Mouse (Mus musculus): Measurements from ENCODE around the gene Akr1b8. TPM values are rescaled to one million over a fixed set of nuclear protein-coding genes. Genes with fewer than 3 reads are reported as not detected.

The Akr1b8 gene
- polyA plus RNA-seq, 1 experiment from 2014 or later = 6.6 TPM

- no peak overlapping the region for H3K9ac ChIP-seq (ENCODE audit: low read length)
- H3K27ac ChIP-seq (ENCODE audit: low read depth) = no peak overlapping the region
- H3K9me3 ChIP-seq (ENCODE audit: control insufficient read depth, low read length) = no peaks in the 10 kb centered on the region
- 58% methylated on average over 8 of the region's 8 CpGs for WGBS
- H3K27me3 ChIP-seq (replicated peaks; ENCODE audit: control insufficient read depth, insufficient read depth, low read length) = no peaks in the 10 kb centered on the region
- DNase-seq (ENCODE audit: low spot score) (no peak), ATAC-seq (replicated peaks; ENCODE audit: low FRiP score, low TSS enrichment, low read depth) (no peak)
- H3K36me3 ChIP-seq (ENCODE audit: control insufficient read depth, insufficient read depth, low read length) = no peaks in the 10 kb centered on the region
- 0 out of 2 replicates have a peak, but pooled peaks cover 8% of the 10 kb centered on the region for H3K4me1 ChIP-seq (replicated peaks; ENCODE audit: control insufficient read depth, insufficient read depth, low read length)
- peak overlapping the region; percentile 50 for H3K4me2 ChIP-seq (ENCODE audit: low read length)
- H3K4me3 ChIP-seq (ENCODE audit: low read depth, low read length) = peak overlapping the region; percentile 15; the same call in 1 of the 2 replicates
Observed at GRCm38 (mm10) chr6:34354354-34355348, 732 bp downstream of the Akr1b8 start.

GRCm38 (mm10) chr6:34355349-34355747, 1.4 kb downstream of the Akr1b8 start:
- ATAC-seq (replicated peaks; ENCODE audit: low FRiP score, low TSS enrichment, low read depth) = no peak

GRCm38 (mm10) chr6:34355841-34356240, 1.9 kb downstream of the Akr1b8 start:
- no peak overlapping the region for H3K9ac ChIP-seq (ENCODE audit: low read length)
- 0 out of 2 replicates have a peak, but pooled peaks cover 8% of the 10 kb centered on the region for H3K4me1 ChIP-seq (replicated peaks; ENCODE audit: control insufficient read depth, insufficient read depth, low read length)
- no peaks in the 10 kb centered on the region for H3K36me3 ChIP-seq (ENCODE audit: control insufficient read depth, insufficient read depth, low read length)
- H3K27ac ChIP-seq (ENCODE audit: low read depth) = no peak overlapping the region
- no peaks in the 10 kb centered on the region for H3K9me3 ChIP-seq (ENCODE audit: control insufficient read depth, low read length)
- 80% methylated on average over 9 of the region's 9 CpGs for WGBS
- DNase-seq (ENCODE audit: low spot score) = no peak
- H3K27me3 ChIP-seq (replicated peaks; ENCODE audit: control insufficient read depth, insufficient read depth, low read length) = no peaks in the 10 kb centered on the region
- no peak overlapping the region for H3K4me2 ChIP-seq (ENCODE audit: low read length)
- no peak for ATAC-seq (replicated peaks; ENCODE audit: low FRiP score, low TSS enrichment, low read depth)
- H3K4me3 ChIP-seq (ENCODE audit: low read depth, low read length) = no peak overlapping the region

More at GRCm38 (mm10) chr6:34355349-34355747, 1.4 kb downstream of the Akr1b8 start:
- Histone ChIP-seq H3K4me3 (ENCODE audit: low read depth, low read length) (no peak overlapping the region), H3K4me2 (ENCODE audit: low read length) (no peak overlapping the region), H3K27me3 (replicated peaks; ENCODE audit: control insufficient read depth, insufficient read depth, low read length) (no peaks in the 10 kb centered on the region), H3K27ac (ENCODE audit: low read depth) (no peak overlapping the region), H3K9ac (ENCODE audit: low read length) (no peak overlapping the region), H3K4me1 (replicated peaks; ENCODE audit: control insufficient read depth, insufficient read depth, low read length) (0 out of 2 replicates have a peak, but pooled peaks cover 8% of the 10 kb centered on the region), H3K9me3 (ENCODE audit: control insufficient read depth, low read length) (no peaks in the 10 kb centered on the region), H3K36me3 (ENCODE audit: control insufficient read depth, insufficient read depth, low read length) (no peaks in the 10 kb centered on the region)
- no peak for DNase-seq (ENCODE audit: low spot score)
- WGBS = 68% methylated on average over 6 of the region's 6 CpGs

GRCm38 (mm10) chr6:34364217-34365136, 10.6 kb downstream of the Akr1b8 start:
- H3K27me3 ChIP-seq (replicated peaks; ENCODE audit: control insufficient read depth, insufficient read depth, low read length) = no peaks in the 10 kb centered on the region
- H3K4me1 ChIP-seq (replicated peaks; ENCODE audit: control insufficient read depth, insufficient read depth, low read length) = no peaks in the 10 kb centered on the region
- 85% methylated on average over 12 of the region's 12 CpGs for WGBS
- no peaks in the 10 kb centered on the region for H3K9me3 ChIP-seq (ENCODE audit: control insufficient read depth, low read length)
- ATAC-seq (replicated peaks; ENCODE audit: low FRiP score, low TSS enrichment, low read depth) (no peak), DNase-seq (ENCODE audit: low spot score) (no peak)
- H3K9ac ChIP-seq (ENCODE audit: low read length) = no peak overlapping the region
- H3K36me3 ChIP-seq (ENCODE audit: control insufficient read depth, insufficient read depth, low read length) = no peaks in the 10 kb centered on the region
- no peak overlapping the region for H3K27ac ChIP-seq (ENCODE audit: low read depth)
- no peak overlapping the region for H3K4me2 ChIP-seq (ENCODE audit: low read length)
- H3K4me3 ChIP-seq (ENCODE audit: low read depth, low read length) = no peak overlapping the region

- no peak overlapping the region for H3K4me3 ChIP-seq (ENCODE audit: low read depth, low read length)
- DNase-seq (ENCODE audit: low spot score) (no peak), ATAC-seq (replicated peaks; ENCODE audit: low FRiP score, low TSS enrichment, low read depth) (no peak)
- no peak overlapping the region for H3K27ac ChIP-seq (ENCODE audit: low read depth)
- H3K4me2 ChIP-seq (ENCODE audit: low read length) = no peak overlapping the region
- no peaks in the 10 kb centered on the region for H3K9me3 ChIP-seq (ENCODE audit: control insufficient read depth, low read length)
- 77% methylated on average over 9 of the region's 9 CpGs for WGBS
- H3K36me3 ChIP-seq (ENCODE audit: control insufficient read depth, insufficient read depth, low read length) = no peaks in the 10 kb centered on the region
- H3K4me1 ChIP-seq (replicated peaks; ENCODE audit: control insufficient read depth, insufficient read depth, low read length) = no peaks in the 10 kb centered on the region
- H3K9ac ChIP-seq (ENCODE audit: low read length) = no peak overlapping the region
- no peaks in the 10 kb centered on the region for H3K27me3 ChIP-seq (replicated peaks; ENCODE audit: control insufficient read depth, insufficient read depth, low read length)
Observed at GRCm38 (mm10) chr6:34367998-34368397, 14.1 kb downstream of the Akr1b8 start.

- Histone ChIP-seq H3K27me3 (replicated peaks; ENCODE audit: control insufficient read depth, insufficient read depth, low read length) (no peaks in the 10 kb centered on the region), H3K4me2 (ENCODE audit: low read length) (no peak overlapping the region), H3K27ac (ENCODE audit: low read depth) (no peak overlapping the region), H3K4me1 (replicated peaks; ENCODE audit: control insufficient read depth, insufficient read depth, low read length) (no peaks in the 10 kb centered on the region), H3K9ac (ENCODE audit: low read length) (no peak overlapping the region), H3K36me3 (ENCODE audit: control insufficient read depth, insufficient read depth, low read length) (no peaks in the 10 kb centered on the region), H3K9me3 (ENCODE audit: control insufficient read depth, low read length) (no peaks in the 10 kb centered on the region), H3K4me3 (ENCODE audit: low read depth, low read length) (no peak overlapping the region)
- DNase-seq (ENCODE audit: low spot score) = no peak
- no peak for ATAC-seq (replicated peaks; ENCODE audit: low FRiP score, low TSS enrichment, low read depth)
- WGBS = 82% methylated on average over 8 of the region's 8 CpGs
Observed at GRCm38 (mm10) chr6:34370081-34370480, 16.2 kb downstream of the Akr1b8 start.

- ATAC-seq (replicated peaks; ENCODE audit: low FRiP score, low TSS enrichment, low read depth) (0 out of 2 replicates have a peak, but pooled peaks have one; percentile 36), DNase-seq (ENCODE audit: low spot score) (peak; percentile 87)
- Histone ChIP-seq H3K9me3 (ENCODE audit: control insufficient read depth, low read length) (no peaks in the 10 kb centered on the region), H3K9ac (ENCODE audit: low read length) (no peak overlapping the region), H3K4me3 (ENCODE audit: low read depth, low read length) (no peak overlapping the region), H3K4me1 (replicated peaks; ENCODE audit: control insufficient read depth, insufficient read depth, low read length) (no peaks in the 10 kb centered on the region), H3K36me3 (ENCODE audit: control insufficient read depth, insufficient read depth, low read length) (no peaks in the 10 kb centered on the region), H3K4me2 (ENCODE audit: low read length) (peak overlapping the region; percentile 35; the same call in 1 of the 2 replicates), H3K27me3 (replicated peaks; ENCODE audit: control insufficient read depth, insufficient read depth, low read length) (no peaks in the 10 kb centered on the region), H3K27ac (ENCODE audit: low read depth) (no peak overlapping the region)
- WGBS = 29% methylated on average over 18 of the region's 18 CpGs
Observed at GRCm38 (mm10) chr6:34371700-34372351, 17.9 kb downstream of the Akr1b8 start.

- H3K4me1 ChIP-seq (replicated peaks; ENCODE audit: control insufficient read depth, insufficient read depth, low read length) = no peaks in the 10 kb centered on the region
- H3K9me3 ChIP-seq (ENCODE audit: control insufficient read depth, low read length) = no peaks in the 10 kb centered on the region
- no peak overlapping the region for H3K4me3 ChIP-seq (ENCODE audit: low read depth, low read length)
- no peak overlapping the region for H3K27ac ChIP-seq (ENCODE audit: low read depth)
- no peaks in the 10 kb centered on the region for H3K36me3 ChIP-seq (ENCODE audit: control insufficient read depth, insufficient read depth, low read length)
- H3K27me3 ChIP-seq (replicated peaks; ENCODE audit: control insufficient read depth, insufficient read depth, low read length) = no peaks in the 10 kb centered on the region
- 77% methylated on average over 7 of the region's 7 CpGs for WGBS
- ATAC-seq (replicated peaks; ENCODE audit: low FRiP score, low TSS enrichment, low read depth) (no peak), DNase-seq (ENCODE audit: low spot score) (no peak)
- H3K4me2 ChIP-seq (ENCODE audit: low read length) = no peak overlapping the region
- no peak overlapping the region for H3K9ac ChIP-seq (ENCODE audit: low read length)
Observed at GRCm38 (mm10) chr6:34373841-34374240, 19.9 kb downstream of the Akr1b8 start.

Measured in intestine, embryonic 14.5 days (tissue).